Mouse (Mus musculus): Measurements from ENCODE around the gene Farp1. TPM values are rescaled to one million over a fixed set of nuclear protein-coding genes. Genes with fewer than 3 reads are reported as not detected.
A peak's percentile ranks its signal among the peaks of the same experiment; 100 is the strongest.

Farp1 gene
- polyA plus RNA-seq, 1 experiment from 2014 or later, result 32.4 TPM

GRCm38 (mm10) chr14:121166038-121166436 is 131.0 kb downstream of the Farp1 start:
- Histone ChIP-seq H3K27ac (ENCODE audit: poor library complexity, severe bottlenecking) (peak overlapping the region; percentile 63), H3K27me3 (replicated peaks) (no peaks in the 10 kb centered on the region), H3K4me2 (no peak overlapping the region), H3K9me3 (replicated peaks) (no peaks in the 10 kb centered on the region), H3K4me1 (replicated peaks) (peaks cover 58% of the 10 kb centered on the region), H3K4me3 (no peak overlapping the region), H3K9ac (no peak overlapping the region), H3K36me3 (no peaks in the 10 kb centered on the region)
- 68% methylated on average over 7 of the region's 7 CpGs for WGBS
- no peak for ATAC-seq (ENCODE audit: insufficient number of reproducible peaks, low FRiP score)

GRCm38 (mm10) chr14:121168716-121169115 is 133.7 kb downstream of the Farp1 start:
- Histone ChIP-seq H3K9ac (no peak overlapping the region), H3K27me3 (replicated peaks) (no peaks in the 10 kb centered on the region), H3K36me3 (peaks cover under 1% of the 10 kb centered on the region; the same call in 1 of the 2 replicates), H3K4me2 (no peak overlapping the region), H3K9me3 (replicated peaks) (no peaks in the 10 kb centered on the region), H3K27ac (ENCODE audit: poor library complexity, severe bottlenecking) (no peak overlapping the region), H3K4me3 (no peak overlapping the region), H3K4me1 (replicated peaks) (peaks cover 56% of the 10 kb centered on the region)
- WGBS, result 77% methylated on average over 3 of the region's 3 CpGs
- no peak for ATAC-seq (ENCODE audit: insufficient number of reproducible peaks, low FRiP score)

GRCm38 (mm10) chr14:121170321-121170720 is 135.3 kb downstream of the Farp1 start:
- H3K27ac ChIP-seq (ENCODE audit: poor library complexity, severe bottlenecking), result peak overlapping the region; percentile 36

GRCm38 (mm10) chr14:121172065-121173036 is 137.4 kb downstream of the Farp1 start:
- Histone ChIP-seq H3K27me3 (replicated peaks) (no peaks in the 10 kb centered on the region), H3K9me3 (replicated peaks) (no peaks in the 10 kb centered on the region), H3K36me3 (peaks cover 2% of the 10 kb centered on the region; the same call in 1 of the 2 replicates), H3K4me3 (no peak overlapping the region), H3K4me1 (replicated peaks) (peaks cover 47% of the 10 kb centered on the region), H3K27ac (ENCODE audit: poor library complexity, severe bottlenecking) (no peak overlapping the region), H3K4me2 (no peak overlapping the region), H3K9ac (no peak overlapping the region)
- 79% methylated on average over 19 of the region's 19 CpGs for WGBS
- no peak for ATAC-seq (ENCODE audit: insufficient number of reproducible peaks, low FRiP score)

More at GRCm38 (mm10) chr14:121170321-121170720, 135.3 kb downstream of the Farp1 start:
- H3K27me3 ChIP-seq (replicated peaks), result no peaks in the 10 kb centered on the region
- 53% methylated on average over 9 of the region's 9 CpGs for whole genome bisulfite sequencing
- peaks cover 2% of the 10 kb centered on the region; the same call in 1 of the 2 replicates for H3K36me3 ChIP-seq
- H3K9me3 ChIP-seq (replicated peaks), result no peaks in the 10 kb centered on the region
- no peak overlapping the region for H3K9ac ChIP-seq
- no peak overlapping the region for H3K4me3 ChIP-seq
- ATAC-seq (ENCODE audit: insufficient number of reproducible peaks, low FRiP score), result no peak
- peaks cover 61% of the 10 kb centered on the region for H3K4me1 ChIP-seq (replicated peaks)
- H3K4me2 ChIP-seq, result no peak overlapping the region

GRCm38 (mm10) chr14:121175385-121175784 is 140.4 kb downstream of the Farp1 start:
- Histone ChIP-seq H3K4me1 (replicated peaks) (peaks cover 37% of the 10 kb centered on the region), H3K36me3 (peaks cover 2% of the 10 kb centered on the region; the same call in 1 of the 2 replicates), H3K9me3 (replicated peaks) (no peaks in the 10 kb centered on the region), H3K4me3 (no peak overlapping the region), H3K4me2 (no peak overlapping the region), H3K27me3 (replicated peaks) (no peaks in the 10 kb centered on the region), H3K27ac (ENCODE audit: poor library complexity, severe bottlenecking) (no peak overlapping the region), H3K9ac (no peak overlapping the region)
- ATAC-seq (ENCODE audit: insufficient number of reproducible peaks, low FRiP score), result peak; percentile 62; the same call in 1 of the 2 replicates
- WGBS, result 62% methylated on average over 9 of the region's 9 CpGs

GRCm38 (mm10) chr14:121175861-121176260 is 140.9 kb downstream of the Farp1 start:
- no peak overlapping the region for H3K27ac ChIP-seq (ENCODE audit: poor library complexity, severe bottlenecking)
- no peak overlapping the region for H3K9ac ChIP-seq
- H3K36me3 ChIP-seq, result peaks cover 2% of the 10 kb centered on the region; the same call in 1 of the 2 replicates
- 68% methylated on average over 4 of the region's 4 CpGs for WGBS
- ATAC-seq (ENCODE audit: insufficient number of reproducible peaks, low FRiP score), result no peak
- no peaks in the 10 kb centered on the region for H3K9me3 ChIP-seq (replicated peaks)
- no peak overlapping the region for H3K4me3 ChIP-seq
- H3K4me2 ChIP-seq, result no peak overlapping the region
- H3K27me3 ChIP-seq (replicated peaks), result no peaks in the 10 kb centered on the region
- peaks cover 32% of the 10 kb centered on the region for H3K4me1 ChIP-seq (replicated peaks)

- Histone ChIP-seq H3K9ac (no peak overlapping the region), H3K4me2 (no peak overlapping the region), H3K4me1 (replicated peaks) (peaks cover 20% of the 10 kb centered on the region), H3K9me3 (replicated peaks) (no peaks in the 10 kb centered on the region), H3K4me3 (no peak overlapping the region), H3K36me3 (peaks cover 2% of the 10 kb centered on the region; the same call in 1 of the 2 replicates), H3K27me3 (replicated peaks) (no peaks in the 10 kb centered on the region), H3K27ac (ENCODE audit: poor library complexity, severe bottlenecking) (no peak overlapping the region)
- ATAC-seq (ENCODE audit: insufficient number of reproducible peaks, low FRiP score), result no peak
- WGBS, result 86% methylated on average over 6 of the region's 6 CpGs
Observed at GRCm38 (mm10) chr14:121177907-121178306, 142.9 kb downstream of the Farp1 start.

- no peaks in the 10 kb centered on the region for H3K36me3 ChIP-seq
- H3K9ac ChIP-seq, result no peak overlapping the region
- H3K4me2 ChIP-seq, result no peak overlapping the region
- 86% methylated on average over 9 of the region's 9 CpGs for WGBS
- H3K4me3 ChIP-seq, result no peak overlapping the region
- ATAC-seq (ENCODE audit: insufficient number of reproducible peaks, low FRiP score), result no peak
- H3K27ac ChIP-seq (ENCODE audit: poor library complexity, severe bottlenecking), result no peak overlapping the region
- peaks cover 5% of the 10 kb centered on the region; the same call in 1 of the 2 replicates for H3K4me1 ChIP-seq (replicated peaks)
- no peaks in the 10 kb centered on the region for H3K9me3 ChIP-seq (replicated peaks)
- H3K27me3 ChIP-seq (replicated peaks), result no peaks in the 10 kb centered on the region
Observed at GRCm38 (mm10) chr14:121180611-121181010, 145.6 kb downstream of the Farp1 start.

GRCm38 (mm10) chr14:121181798-121182197 is 146.8 kb downstream of the Farp1 start:
- no peak for ATAC-seq (ENCODE audit: insufficient number of reproducible peaks, low FRiP score)
- peaks cover 4% of the 10 kb centered on the region; the same call in 1 of the 2 replicates for H3K4me1 ChIP-seq (replicated peaks)
- WGBS, result 70% methylated on average over 4 of the region's 4 CpGs
- no peak overlapping the region for H3K27ac ChIP-seq (ENCODE audit: poor library complexity, severe bottlenecking)
- H3K4me2 ChIP-seq, result no peak overlapping the region
- peaks cover 3% of the 10 kb centered on the region; the same call in 1 of the 2 replicates for H3K36me3 ChIP-seq
- no peaks in the 10 kb centered on the region for H3K27me3 ChIP-seq (replicated peaks)
- no peaks in the 10 kb centered on the region for H3K9me3 ChIP-seq (replicated peaks)
- no peak overlapping the region for H3K4me3 ChIP-seq
- H3K9ac ChIP-seq, result no peak overlapping the region

GRCm38 (mm10) chr14:121182967-121183366 is 148.0 kb downstream of the Farp1 start:
- Histone ChIP-seq H3K9me3 (replicated peaks) (0 out of 2 replicates have a peak, but pooled peaks cover 5% of the 10 kb centered on the region), H3K36me3 (peaks cover 13% of the 10 kb centered on the region), H3K4me3 (no peak overlapping the region), H3K4me2 (no peak overlapping the region), H3K9ac (no peak overlapping the region), H3K27ac (ENCODE audit: poor library complexity, severe bottlenecking) (no peak overlapping the region), H3K27me3 (replicated peaks) (no peaks in the 10 kb centered on the region), H3K4me1 (replicated peaks) (peaks cover 4% of the 10 kb centered on the region; the same call in 1 of the 2 replicates)
- no peak for ATAC-seq (ENCODE audit: insufficient number of reproducible peaks, low FRiP score)
- WGBS, result 76% methylated on average over 8 of the region's 8 CpGs

GRCm38 (mm10) chr14:121183414-121184130 is 148.6 kb downstream of the Farp1 start:
- H3K27ac ChIP-seq (ENCODE audit: poor library complexity, severe bottlenecking), result no peak overlapping the region
- no peak overlapping the region for H3K9ac ChIP-seq
- peaks cover 4% of the 10 kb centered on the region; the same call in 1 of the 2 replicates for H3K4me1 ChIP-seq (replicated peaks)
- ATAC-seq (ENCODE audit: insufficient number of reproducible peaks, low FRiP score), result no peak
- H3K4me3 ChIP-seq, result no peak overlapping the region
- H3K36me3 ChIP-seq, result peaks cover 13% of the 10 kb centered on the region
- H3K4me2 ChIP-seq, result no peak overlapping the region
- no peaks in the 10 kb centered on the region for H3K27me3 ChIP-seq (replicated peaks)
- WGBS, result 80% methylated on average over 8 of the region's 8 CpGs
- 0 out of 2 replicates have a peak, but pooled peaks cover 5% of the 10 kb centered on the region for H3K9me3 ChIP-seq (replicated peaks)

All from heart, embryonic 12.5 days (tissue).